Mouse (Mus musculus): Measurements from ENCODE around the gene Crocc. TPM values are rescaled to one million over a fixed set of nuclear protein-coding genes. Genes with fewer than 3 reads are reported as not detected.

Gene Crocc
- polyA plus RNA-seq, 1 experiment from 2014 or later: 0.47 TPM

GRCm38 (mm10) chr4:141012558-141012957 lies 47.8 kb downstream of the Crocc start:
- H3K9ac ChIP-seq (replicated peaks): no peak overlapping the region
- H3K27ac ChIP-seq (ENCODE audit: low read depth): no peak overlapping the region
- no peak for DNase-seq
- H3K36me3 ChIP-seq (replicated peaks; ENCODE audit: insufficient read depth, low read length): no peaks in the 10 kb centered on the region
- no peaks in the 10 kb centered on the region for H3K9me3 ChIP-seq (ENCODE audit: low read length)
- H3K4me1 ChIP-seq (ENCODE audit: insufficient read depth): peaks cover 7% of the 10 kb centered on the region; the same call in 1 of the 2 replicates
- no peak overlapping the region for H3K4me2 ChIP-seq (ENCODE audit: low read depth, low read length)
- no peak for TF ChIP-seq EP300 (IDR thresholded peaks at IDR 0.05; ENCODE audit: low read depth)
- no peak for TF ChIP-seq CTCF (IDR thresholded peaks at IDR 0.05; ENCODE audit: low read depth)
- WGBS (ENCODE audit: insufficient replicate concordance): 83% methylated on average over 10 of the region's 10 CpGs
- no peak overlapping the region for H3K4me3 ChIP-seq (ENCODE audit: low read depth, low read length)
- no peak for ATAC-seq
- peaks cover 20% of the 10 kb centered on the region for H3K27me3 ChIP-seq (ENCODE audit: insufficient read depth, low read length)

DNA sequence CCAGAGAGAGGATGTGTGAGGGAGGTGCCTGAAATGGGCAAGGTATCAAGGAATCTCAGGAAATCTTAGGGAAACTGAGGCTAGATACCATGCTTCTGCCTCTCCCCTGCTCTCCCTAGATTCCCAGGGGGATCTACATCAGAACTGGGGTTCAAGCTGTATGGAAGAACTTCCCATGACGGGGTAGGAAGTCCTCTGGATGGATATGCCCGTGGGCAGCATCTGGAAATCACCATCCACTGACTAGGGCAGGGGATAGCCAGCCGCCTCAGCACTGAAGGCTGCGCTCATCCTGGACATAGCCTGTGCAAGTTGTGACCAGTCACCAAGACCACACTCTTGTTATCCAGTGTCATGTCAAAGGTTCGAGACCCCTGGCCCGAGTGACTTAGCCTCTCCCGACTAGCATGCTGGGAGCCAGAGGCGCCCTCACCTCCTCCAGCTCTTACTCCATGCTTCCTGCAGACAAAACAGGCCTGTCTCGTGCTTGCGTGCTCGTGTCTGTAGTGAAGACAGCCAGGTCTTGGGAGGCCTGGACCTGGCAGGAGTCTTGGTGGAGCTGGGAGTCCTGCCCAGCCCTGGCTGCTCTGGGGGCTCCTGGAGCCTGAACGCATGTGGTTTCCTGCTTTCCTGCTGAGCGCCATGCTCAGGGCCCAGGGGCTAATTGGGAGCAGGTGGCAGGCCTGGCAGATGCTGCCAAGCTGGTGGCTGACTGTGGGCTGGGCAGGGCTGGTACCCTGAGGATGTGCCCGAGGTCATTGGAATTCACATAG lies 48.6 kb downstream of the Crocc start:
- Histone ChIP-seq H3K4me1 (ENCODE audit: insufficient read depth) (peaks cover 7% of the 10 kb centered on the region; the same call in 1 of the 2 replicates), H3K36me3 (replicated peaks; ENCODE audit: insufficient read depth, low read length) (peaks cover 4% of the 10 kb centered on the region; the same call in 1 of the 2 replicates), H3K9me3 (ENCODE audit: low read length) (no peaks in the 10 kb centered on the region), H3K4me2 (ENCODE audit: low read depth, low read length) (peak overlapping the region; percentile 38), H3K4me3 (ENCODE audit: low read depth, low read length) (no peak overlapping the region), H3K27ac (ENCODE audit: low read depth) (no peak overlapping the region), H3K9ac (replicated peaks) (no peak overlapping the region), H3K27me3 (ENCODE audit: insufficient read depth, low read length) (peaks cover 20% of the 10 kb centered on the region)
- 63% methylated on average over 14 of the region's 14 CpGs for WGBS (ENCODE audit: insufficient replicate concordance)
- ATAC-seq: no peak
- TF ChIP-seq CTCF (IDR thresholded peaks at IDR 0.05; ENCODE audit: low read depth) (no peak), EP300 (IDR thresholded peaks at IDR 0.05; ENCODE audit: low read depth) (no peak)
- no peak for DNase-seq

- peaks cover 7% of the 10 kb centered on the region; the same call in 1 of the 2 replicates for H3K4me1 ChIP-seq (ENCODE audit: insufficient read depth)
- H3K4me2 ChIP-seq (ENCODE audit: low read depth, low read length): peak overlapping the region; percentile 58
- no peak for TF ChIP-seq EP300 (IDR thresholded peaks at IDR 0.05; ENCODE audit: low read depth)
- TF ChIP-seq CTCF (IDR thresholded peaks at IDR 0.05; ENCODE audit: low read depth): no peak
- peak overlapping the region; percentile 40 for H3K4me3 ChIP-seq (ENCODE audit: low read depth, low read length)
- no peak overlapping the region for H3K27ac ChIP-seq (ENCODE audit: low read depth)
- peaks cover 20% of the 10 kb centered on the region for H3K27me3 ChIP-seq (ENCODE audit: insufficient read depth, low read length)
- H3K9ac ChIP-seq (replicated peaks): peak overlapping the region; percentile 61; the same call in 1 of the 2 replicates
- no peak for DNase-seq
- no peak for ATAC-seq
- 10% methylated on average over 17 of the region's 17 CpGs for WGBS (ENCODE audit: insufficient replicate concordance)
- H3K9me3 ChIP-seq (ENCODE audit: low read length): no peaks in the 10 kb centered on the region
- peaks cover 9% of the 10 kb centered on the region; the same call in 1 of the 2 replicates for H3K36me3 ChIP-seq (replicated peaks; ENCODE audit: insufficient read depth, low read length)
Observed at GRCm38 (mm10) chr4:141010941-141011429, 49.4 kb downstream of the Crocc start.

- Histone ChIP-seq H3K36me3 (replicated peaks; ENCODE audit: insufficient read depth, low read length) (peaks cover 12% of the 10 kb centered on the region), H3K4me2 (ENCODE audit: low read depth, low read length) (peak overlapping the region; percentile 58), H3K27me3 (ENCODE audit: insufficient read depth, low read length) (peaks cover 20% of the 10 kb centered on the region), H3K9ac (replicated peaks) (peak overlapping the region; percentile 61), H3K27ac (ENCODE audit: low read depth) (no peak overlapping the region), H3K9me3 (ENCODE audit: low read length) (no peaks in the 10 kb centered on the region), H3K4me3 (ENCODE audit: low read depth, low read length) (peak overlapping the region; percentile 40), H3K4me1 (ENCODE audit: insufficient read depth) (peaks cover 7% of the 10 kb centered on the region; the same call in 1 of the 2 replicates)
- ATAC-seq (no peak), DNase-seq (no peak)
- WGBS (ENCODE audit: insufficient replicate concordance): 3% methylated on average over 26 of the region's 26 CpGs
- TF ChIP-seq CTCF (IDR thresholded peaks at IDR 0.05; ENCODE audit: low read depth) (no peak), EP300 (IDR thresholded peaks at IDR 0.05; ENCODE audit: low read depth) (no peak)
Observed at GRCm38 (mm10) chr4:141010526-141010925, 49.8 kb downstream of the Crocc start.

GRCm38 (mm10) chr4:141010118-141010517 lies 50.2 kb downstream of the Crocc start, which contains the start of gene Mfap2:
TSS of gene Mfap2 (plus strand) at chr4:141010418.
- H3K9ac ChIP-seq (replicated peaks): peak within 1 kb of the TSS; percentile 61
- 16% methylated on average over 7 of the region's 7 CpGs for WGBS (ENCODE audit: insufficient replicate concordance)
- H3K4me2 ChIP-seq (ENCODE audit: low read depth, low read length): peak within 1 kb of the TSS; percentile 58
- H3K36me3 ChIP-seq (replicated peaks; ENCODE audit: insufficient read depth, low read length): peaks cover 16% of the 10 kb centered on the region
- H3K27me3 ChIP-seq (ENCODE audit: insufficient read depth, low read length): peaks cover 20% of the 10 kb centered on the region
- TF ChIP-seq EP300 (IDR thresholded peaks at IDR 0.05; ENCODE audit: low read depth) (no peak), CTCF (IDR thresholded peaks at IDR 0.05; ENCODE audit: low read depth) (no peak)
- ATAC-seq: no peak
- peak within 1 kb of the TSS; percentile 40 for H3K4me3 ChIP-seq (ENCODE audit: low read depth, low read length)
- H3K9me3 ChIP-seq (ENCODE audit: low read length): no peaks in the 10 kb centered on the region
- H3K27ac ChIP-seq (ENCODE audit: low read depth): no peak within 1 kb of the TSS
- H3K4me1 ChIP-seq (ENCODE audit: insufficient read depth): peaks cover 7% of the 10 kb centered on the region; the same call in 1 of the 2 replicates
- DNase-seq: no peak

GRCm38 (mm10) chr4:141008028-141008427 lies 52.3 kb downstream of the Crocc start:
- ATAC-seq: peak; percentile 88
- peaks cover 20% of the 10 kb centered on the region for H3K27me3 ChIP-seq (ENCODE audit: insufficient read depth, low read length)
- peak; percentile 47 for DNase-seq

More at GRCm38 (mm10) chr4:141008028-141008427, 52.3 kb downstream of the Crocc start:
- Histone ChIP-seq H3K4me2 (ENCODE audit: low read depth, low read length) (no peak overlapping the region), H3K4me1 (ENCODE audit: insufficient read depth) (peaks cover 7% of the 10 kb centered on the region; the same call in 1 of the 2 replicates), H3K9me3 (ENCODE audit: low read length) (no peaks in the 10 kb centered on the region), H3K27ac (ENCODE audit: low read depth) (no peak overlapping the region), H3K9ac (replicated peaks) (no peak overlapping the region; the same call in 1 of the 2 replicates), H3K36me3 (replicated peaks; ENCODE audit: insufficient read depth, low read length) (peaks cover 32% of the 10 kb centered on the region), H3K4me3 (ENCODE audit: low read depth, low read length) (no peak overlapping the region)
- TF ChIP-seq EP300 (IDR thresholded peaks at IDR 0.05; ENCODE audit: low read depth) (peak; percentile 36; the same call in 1 of the 2 replicates), CTCF (IDR thresholded peaks at IDR 0.05; ENCODE audit: low read depth) (0 out of 2 replicates have a peak, but pooled peaks have one; percentile 3)
- WGBS (ENCODE audit: insufficient replicate concordance): 43% methylated on average over 8 of the region's 8 CpGs

Data from liver, postnatal 0 days (tissue).